Mouse (Mus musculus) intestine, embryonic 16.5 days (tissue): ENCODE data around the gene Gm17019. TPM values are rescaled to one million over a fixed set of nuclear protein-coding genes. Genes with fewer than 3 reads are reported as not detected.
"Not testable (repeated sequence)": the region's sequence is repeated elsewhere in the genome, so short reads cannot be mapped to it uniquely, and the experiment has no call there.

Experiments used
- ATAC-seq: fragments of 200-750 bp; cut with Nextera tagmentation; 2 replicates; pipeline ENCODE4 v1.8.0; 2017; ENCODE audit warnings: moderate TSS enrichment, moderate library complexity
- H3K27ac ChIP-seq: fragments of 300-500 bp; sonication (generic); 2 replicates; pipeline ENCODE4 v1.5.1; 2014; ENCODE audit warnings: mild to moderate bottlenecking, low read length
- H3K27me3 ChIP-seq: fragments of 300-500 bp; sonication (generic); replicated peaks from 2 replicates; pipeline ENCODE4 v1.6.1; 2014; ENCODE audit warnings: low read length, control low read depth, mixed read lengths; ENCODE audit not compliant: control insufficient read depth, insufficient read depth
- H3K36me3 ChIP-seq: fragments of 300-500 bp; sonication (generic); 2 replicates; pipeline ENCODE4 v1.6.1; 2014; ENCODE audit warnings: low read length, control low read depth; ENCODE audit not compliant: control insufficient read depth, insufficient read depth
- H3K4me1 ChIP-seq: fragments of 300-500 bp; sonication (generic); 2 replicates; pipeline ENCODE4 v1.6.1; 2014; ENCODE audit warnings: low read length, control low read depth, mixed read lengths; ENCODE audit not compliant: control insufficient read depth, insufficient read depth
- H3K4me2 ChIP-seq: fragments of 300-500 bp; sonication (generic); 2 replicates; pipeline ENCODE4 v1.6.1; 2014; ENCODE audit warnings: low read depth, low read length, control low read depth
- H3K4me3 ChIP-seq: fragments of 300-500 bp; sonication (generic); 2 replicates; pipeline ENCODE4 v1.5.1; 2014; ENCODE audit warnings: mild to moderate bottlenecking, low read length
- H3K9ac ChIP-seq: fragments of 300-500 bp; sonication (generic); 2 replicates; pipeline ENCODE4 v1.6.1; 2014; ENCODE audit warnings: low read depth, low read length
- H3K9me3 ChIP-seq: fragments of 300-500 bp; sonication (generic); 2 replicates; pipeline ENCODE4 v1.6.1; 2016; ENCODE audit warnings: low read length, control low read depth; ENCODE audit not compliant: control insufficient read depth
- WGBS: fragments of 180-500 bp; shearing (Covaris S2); extraction: QIAGEN DNeasy Blood & Tissue Kit; methylation state at CpG from one replicate; pipeline ENCODE4 v1.1.7; 2014; 5-methylcytosine and 5-hydroxymethylcytosine counted together
- polyA plus RNA-seq: library from polyadenylated mRNA; unstranded; fragments of >200 nt; fragmentation: Nextera tagmentation; extraction: Ambion mirVana; gene quantifications from 2 replicates; pipeline ENCODE4 v1.2.1, GENCODE M21; 2015

The Gm17019 gene
- not detected in 2 replicates for polyA plus RNA-seq

DNA sequence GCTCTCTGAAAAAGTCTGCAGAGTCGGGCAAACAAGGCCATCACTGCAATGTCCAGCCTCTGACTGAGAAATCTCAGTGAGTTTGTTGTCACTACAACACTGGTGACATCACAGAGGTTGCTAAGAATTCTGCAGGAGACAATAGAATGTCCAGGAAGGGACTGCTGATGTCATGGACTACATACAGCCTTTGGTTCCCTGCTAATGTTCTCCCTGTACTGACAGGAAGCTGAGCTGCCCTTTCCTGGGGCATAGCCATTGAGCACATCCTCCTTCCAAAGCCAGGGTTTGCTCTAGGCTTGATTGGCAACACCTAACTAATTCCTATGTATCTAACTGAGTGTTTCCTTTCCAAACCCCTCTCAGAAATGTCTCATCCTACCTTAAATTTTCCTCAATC is at the start of gene Gm17019:
Gm17019 (minus strand) TSS at position 101 of the 400 bp plus-strand sequence.
- not testable (repeated sequence) for H3K9ac ChIP-seq, H3K27me3 ChIP-seq, H3K4me3 ChIP-seq, H3K4me2 ChIP-seq, H3K4me1 ChIP-seq, H3K27ac ChIP-seq, H3K36me3 ChIP-seq, ATAC-seq, H3K9me3 ChIP-seq
- 28% methylated on average over 1 of the region's 1 CpGs for WGBS

DNA sequence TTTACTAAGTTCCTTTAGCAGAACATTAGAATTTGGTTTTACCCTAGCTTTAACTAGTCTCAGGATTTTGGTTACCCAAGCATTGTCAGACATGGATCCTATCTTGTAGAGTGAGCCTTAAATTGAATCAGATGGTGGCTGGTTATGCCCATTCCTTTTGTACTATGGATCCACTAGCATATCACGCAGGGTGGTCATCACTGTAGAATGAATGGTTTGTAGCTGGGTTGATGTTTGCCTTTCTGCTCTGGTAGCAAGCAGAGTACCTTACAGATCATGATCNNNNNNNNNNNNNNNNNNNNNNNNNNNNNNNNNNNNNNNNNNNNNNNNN is 29.6 kb upstream of the Gm17019 start:
- H3K9ac ChIP-seq, H3K4me3 ChIP-seq, ATAC-seq, H3K9me3 ChIP-seq, H3K27me3 ChIP-seq, H3K27ac ChIP-seq, H3K4me2 ChIP-seq, H3K4me1 ChIP-seq, H3K36me3 ChIP-seq: not testable (repeated sequence)
- 89% methylated on average over 1 of the region's 1 CpGs for WGBS

DNA sequence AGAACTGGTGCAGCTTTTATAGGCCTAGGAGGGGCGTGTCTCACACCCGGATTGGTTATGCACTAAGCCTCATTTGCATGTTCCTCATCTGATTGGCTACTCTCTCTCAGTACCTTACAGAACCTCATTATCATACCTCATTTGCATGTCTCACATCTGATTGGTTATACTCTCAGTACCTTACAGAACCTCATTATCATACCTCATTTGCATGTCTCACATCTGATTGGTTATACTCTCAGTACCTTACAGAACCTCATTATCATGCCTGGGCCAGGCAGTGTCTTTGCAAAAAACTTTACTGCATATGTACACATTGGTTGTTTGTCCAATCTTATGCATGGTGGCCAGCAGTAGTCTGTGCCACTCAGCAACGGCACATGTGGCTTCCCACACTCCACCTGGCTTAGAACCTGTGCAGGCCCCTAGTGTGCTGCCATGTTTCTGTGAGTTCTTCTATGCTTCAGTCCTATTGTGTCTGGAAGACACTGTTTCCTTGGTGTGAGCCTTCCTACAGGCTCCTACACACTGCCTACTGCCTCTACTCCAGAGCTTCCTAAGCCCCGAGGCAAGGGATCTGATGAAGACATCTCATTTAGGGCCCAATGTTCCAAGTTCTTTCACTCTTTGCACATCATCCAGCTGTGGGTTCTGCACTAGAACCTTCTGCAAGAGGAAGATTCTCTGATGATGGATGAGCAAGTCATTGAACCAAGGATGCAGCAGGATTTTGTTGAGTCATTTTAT is 29.0 kb upstream of the Gm17019 start:
- not testable (repeated sequence) for H3K9me3 ChIP-seq, H3K4me1 ChIP-seq, H3K9ac ChIP-seq, H3K4me3 ChIP-seq, H3K27ac ChIP-seq, H3K36me3 ChIP-seq, H3K4me2 ChIP-seq, H3K27me3 ChIP-seq
- 77% methylated on average over 4 of the region's 4 CpGs for WGBS
- peak; percentile 73; the same call in 1 of the 2 replicates for ATAC-seq

GRCm38 (mm10) chr5:15054151-15055025 is 21.6 kb upstream of the Gm17019 start:
- not testable (repeated sequence) for H3K9me3 ChIP-seq, H3K4me2 ChIP-seq, H3K36me3 ChIP-seq, H3K4me3 ChIP-seq, H3K4me1 ChIP-seq, H3K9ac ChIP-seq, H3K27ac ChIP-seq, H3K27me3 ChIP-seq
- ATAC-seq: peak; percentile 33; the same call in 1 of the 2 replicates
- 75% methylated on average over 10 of the region's 10 CpGs for WGBS

DNA sequence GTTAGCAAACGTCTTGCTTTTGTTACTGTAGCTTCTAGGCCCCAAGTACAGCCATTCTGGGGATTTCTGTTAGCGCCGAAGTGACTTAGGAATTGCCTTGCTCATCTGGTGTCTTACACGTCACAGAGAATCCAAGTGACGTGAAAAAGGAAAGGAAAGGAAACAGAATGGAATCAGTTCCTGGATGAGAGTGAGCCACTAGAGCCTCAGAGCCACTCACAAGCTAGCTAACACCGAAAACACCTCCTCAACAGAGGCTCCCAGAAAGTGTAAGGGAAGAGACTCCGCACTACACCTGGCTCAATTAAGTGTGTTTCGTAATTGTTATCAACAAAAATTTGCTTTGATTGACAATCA is 20.8 kb upstream of the Gm17019 start:
- H3K4me3 ChIP-seq, H3K4me2 ChIP-seq, H3K4me1 ChIP-seq, H3K27ac ChIP-seq, H3K9ac ChIP-seq, H3K9me3 ChIP-seq, H3K36me3 ChIP-seq, H3K27me3 ChIP-seq: not testable (repeated sequence)
- ATAC-seq: 0 out of 2 replicates have a peak, but pooled peaks have one; percentile 31
- WGBS: 85% methylated on average over 7 of the region's 8 CpGs

GRCm38 (mm10) chr5:15052945-15053605 is 20.3 kb upstream of the Gm17019 start:
- H3K4me1 ChIP-seq, H3K27ac ChIP-seq, H3K9me3 ChIP-seq, ATAC-seq, H3K9ac ChIP-seq, H3K4me3 ChIP-seq, H3K27me3 ChIP-seq, H3K4me2 ChIP-seq, H3K36me3 ChIP-seq: not testable (repeated sequence)
- WGBS: 81% methylated on average over 4 of the region's 4 CpGs

DNA sequence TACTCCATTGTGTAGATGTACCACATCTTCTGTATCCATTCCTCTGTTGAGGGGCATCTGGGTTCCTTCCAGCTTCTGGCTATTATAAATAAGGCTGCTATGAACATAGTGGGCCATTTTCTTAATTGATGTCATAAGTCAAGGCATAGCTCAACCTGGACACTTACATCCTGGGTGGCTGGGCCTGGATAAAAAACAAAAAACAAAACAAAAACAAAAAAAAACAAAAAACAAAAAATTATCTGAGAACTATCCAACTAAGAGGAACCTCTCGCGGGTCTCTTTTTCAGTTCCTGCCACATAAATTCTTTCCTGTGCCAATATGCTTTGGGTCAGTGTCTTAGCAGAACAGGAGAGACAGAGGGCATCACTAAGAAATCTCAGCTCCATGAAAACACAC is 18.0 kb upstream of the Gm17019 start:
- H3K9me3 ChIP-seq, H3K9ac ChIP-seq, H3K27me3 ChIP-seq, H3K4me3 ChIP-seq, H3K4me1 ChIP-seq, H3K36me3 ChIP-seq, ATAC-seq, H3K27ac ChIP-seq, H3K4me2 ChIP-seq: not testable (repeated sequence)
- WGBS: 83% methylated on average over 2 of the region's 2 CpGs

DNA sequence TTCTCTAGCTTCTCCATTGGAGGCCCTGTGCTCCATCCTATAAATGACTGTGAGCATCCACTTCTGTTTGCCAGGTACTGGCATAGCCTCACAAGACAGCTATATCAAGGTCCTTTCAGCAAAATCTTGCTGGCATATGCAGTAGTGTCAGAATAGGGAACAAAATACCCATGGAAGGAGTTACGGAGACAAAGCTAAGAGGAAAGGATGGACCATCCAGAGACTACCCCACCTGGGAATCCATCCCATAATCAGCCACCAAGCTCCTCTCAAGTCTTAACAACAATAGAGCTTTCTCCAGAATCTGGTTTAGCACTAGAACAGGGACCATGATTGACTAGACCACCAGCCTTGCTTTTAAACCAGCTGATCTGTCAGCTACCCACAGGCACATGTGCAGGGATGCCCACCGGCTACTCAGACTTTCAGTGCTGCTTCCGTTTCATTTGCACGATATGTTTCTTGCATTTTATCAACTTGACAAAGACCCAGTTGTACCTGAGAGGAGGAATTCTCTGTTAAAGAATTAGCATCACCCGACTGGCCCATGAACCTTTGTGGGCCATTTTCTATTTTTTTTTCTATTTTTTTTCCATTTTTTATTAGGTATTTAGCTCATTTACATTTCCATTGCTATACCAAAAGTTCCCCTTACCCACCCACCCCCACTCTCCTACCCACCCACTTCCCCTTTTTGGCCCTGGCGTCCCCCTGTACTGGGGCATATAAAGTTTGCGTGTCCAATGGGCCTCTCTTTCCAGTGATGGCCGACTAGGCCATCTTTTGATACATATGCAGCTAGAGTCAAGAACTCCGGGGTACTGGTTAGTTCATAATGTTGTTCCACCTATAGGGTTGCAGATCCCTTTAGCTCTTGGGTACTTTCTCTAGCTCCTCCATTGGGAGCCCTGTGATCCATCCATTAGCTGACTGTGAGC is 12.3 kb upstream of the Gm17019 start:
- not testable (repeated sequence) for H3K27ac ChIP-seq, H3K4me1 ChIP-seq, H3K9me3 ChIP-seq, H3K4me3 ChIP-seq, ATAC-seq, H3K36me3 ChIP-seq, H3K9ac ChIP-seq, H3K4me2 ChIP-seq, H3K27me3 ChIP-seq
- 81% methylated on average over 7 of the region's 9 CpGs for WGBS

DNA sequence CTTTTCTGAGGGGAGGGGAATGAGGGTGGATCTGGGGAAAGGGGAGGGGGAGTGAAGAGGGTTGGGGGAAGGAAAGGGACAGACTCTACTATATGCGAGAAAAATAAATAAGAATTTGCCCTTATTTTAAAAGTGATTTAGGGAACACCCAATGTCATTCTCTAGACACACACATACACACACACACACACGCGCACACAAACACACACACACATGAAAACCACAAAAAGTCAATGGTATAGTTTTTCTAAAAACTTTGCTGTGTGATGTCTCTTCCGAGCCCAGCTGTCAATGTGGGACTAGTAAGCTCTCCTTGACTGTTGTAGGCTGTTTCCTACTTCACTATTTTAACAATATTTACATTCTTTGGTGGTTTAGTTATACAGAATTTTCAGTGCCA is 8.0 kb upstream of the Gm17019 start:
- H3K4me2 ChIP-seq, H3K4me3 ChIP-seq, ATAC-seq, H3K27me3 ChIP-seq, H3K4me1 ChIP-seq, H3K9me3 ChIP-seq, H3K9ac ChIP-seq, H3K36me3 ChIP-seq, H3K27ac ChIP-seq: not testable (repeated sequence)
- WGBS: 61% methylated on average over 3 of the region's 4 CpGs
